Mouse (Mus musculus): ENCODE results near the gene Itgb4.
"Not testable (repeated sequence)": the region's sequence is repeated elsewhere in the genome, so short reads cannot be mapped to it uniquely, and the experiment has no call there.

Itgb4 gene

DNA sequence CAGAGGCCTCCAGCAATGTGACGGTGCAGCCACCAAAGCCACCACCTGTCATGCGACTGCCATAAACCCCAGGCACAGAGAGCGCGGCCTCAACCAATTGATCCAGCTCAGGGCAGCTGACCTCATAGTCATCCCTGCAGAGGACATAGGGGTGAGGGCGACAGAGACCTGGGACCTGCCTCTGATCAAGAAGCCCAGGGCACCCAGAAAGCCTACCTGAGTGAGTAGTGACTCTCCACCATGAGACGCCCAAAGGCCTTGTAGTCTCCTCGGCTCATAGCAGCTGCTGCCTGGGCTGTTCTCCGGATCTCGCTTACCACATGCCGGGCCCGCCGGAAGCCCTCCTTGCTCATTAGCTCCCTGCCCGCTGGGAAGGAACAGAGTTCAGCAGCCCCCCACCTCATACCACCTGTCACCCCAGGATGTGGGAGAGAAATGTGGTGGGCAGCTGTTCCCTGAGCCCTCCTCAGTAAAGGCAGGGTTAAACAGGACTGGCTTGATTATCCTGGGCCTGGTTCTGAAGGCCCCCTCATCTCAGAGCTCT lies 34.4 kb downstream of the Itgb4 start:
- no peak for DNase-seq (ENCODE audit: low spot score in 2 of 2)

DNA sequence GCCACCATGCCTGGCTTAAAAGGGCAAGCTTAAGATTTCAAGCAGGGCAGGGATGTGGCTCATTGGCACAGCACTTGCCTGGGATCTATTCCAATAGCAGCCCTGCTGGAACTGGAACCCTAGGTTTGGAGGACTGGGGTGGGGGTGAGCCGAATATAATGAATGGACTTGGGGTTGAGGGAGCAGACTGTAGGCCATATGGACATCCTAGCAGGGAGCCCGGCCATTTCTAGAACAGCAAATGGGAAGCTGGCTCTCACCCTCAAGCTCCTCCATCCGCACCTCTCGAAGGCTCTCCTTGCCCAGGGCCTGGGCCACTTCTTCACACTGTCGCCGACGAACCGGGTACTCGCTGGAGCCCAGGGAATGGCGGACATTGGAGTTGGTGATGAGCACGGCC lies 35.2 kb downstream of the Itgb4 start:
- no peak for DNase-seq (ENCODE audit: low spot score in 2 of 2)

- DNase-seq (ENCODE audit: low spot score in 2 of 2) = no peak
Observed at GRCm38 (mm10) chr11:116010146-116010545, 35.6 kb downstream of the Itgb4 start.

DNA sequence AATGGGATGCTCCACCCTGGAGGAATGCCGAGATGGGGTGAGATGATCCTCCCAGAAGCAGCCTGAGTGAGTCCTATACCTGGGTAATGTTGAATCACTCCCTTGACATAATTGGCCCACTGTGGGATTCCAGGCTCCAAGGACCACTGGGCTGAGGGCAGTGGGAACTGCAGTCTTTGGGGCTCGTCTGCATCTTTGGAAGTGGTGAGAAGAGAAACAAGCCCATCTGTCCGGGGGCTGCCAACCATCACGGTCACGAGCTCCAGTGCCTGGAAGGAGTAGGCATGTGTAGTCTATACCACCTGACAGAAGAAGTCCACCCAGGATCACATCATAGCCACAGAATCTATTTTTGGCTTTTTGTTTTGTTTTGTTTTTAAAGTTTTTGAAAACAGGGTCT lies 36.4 kb downstream of the Itgb4 start:
- no peak for DNase-seq (ENCODE audit: low spot score in 2 of 2)

DNA sequence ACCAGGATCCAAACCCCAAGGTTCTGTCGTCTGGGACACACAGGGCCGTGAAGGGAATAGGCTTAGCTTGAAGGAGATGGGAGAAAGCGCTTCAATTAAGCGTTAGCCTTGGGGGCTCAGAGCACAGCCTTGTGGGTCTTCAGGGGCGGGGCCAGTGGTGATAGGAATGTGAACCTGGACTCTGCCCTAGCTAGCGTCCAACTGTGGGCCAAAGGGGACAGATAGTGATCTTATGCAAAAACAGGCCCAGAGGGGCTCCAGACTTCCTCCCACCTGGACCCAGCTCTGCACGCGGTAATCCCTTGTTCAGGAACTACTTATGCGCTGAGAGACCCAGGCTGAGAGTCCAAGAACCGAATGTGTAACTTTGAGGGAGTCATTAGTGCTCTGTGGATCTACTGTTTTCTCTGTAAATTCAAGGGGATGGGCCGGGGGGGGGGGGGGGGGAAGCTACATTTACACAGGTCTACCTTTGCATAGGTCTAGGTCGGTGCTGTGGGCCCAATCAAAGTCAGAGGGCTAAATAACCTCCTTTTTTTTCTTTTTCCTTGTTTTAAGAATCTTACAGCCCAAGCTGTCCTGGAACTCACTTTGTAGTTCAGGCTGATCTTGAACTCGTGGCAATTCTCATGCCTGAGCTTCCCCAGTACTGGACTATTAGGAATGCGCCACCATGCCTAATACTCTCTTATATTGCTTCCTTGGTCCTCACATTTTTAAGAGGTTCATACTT lies 37.2 kb downstream of the Itgb4 start:
- DNase-seq (ENCODE audit: low spot score in 2 of 2) = no peak

DNA sequence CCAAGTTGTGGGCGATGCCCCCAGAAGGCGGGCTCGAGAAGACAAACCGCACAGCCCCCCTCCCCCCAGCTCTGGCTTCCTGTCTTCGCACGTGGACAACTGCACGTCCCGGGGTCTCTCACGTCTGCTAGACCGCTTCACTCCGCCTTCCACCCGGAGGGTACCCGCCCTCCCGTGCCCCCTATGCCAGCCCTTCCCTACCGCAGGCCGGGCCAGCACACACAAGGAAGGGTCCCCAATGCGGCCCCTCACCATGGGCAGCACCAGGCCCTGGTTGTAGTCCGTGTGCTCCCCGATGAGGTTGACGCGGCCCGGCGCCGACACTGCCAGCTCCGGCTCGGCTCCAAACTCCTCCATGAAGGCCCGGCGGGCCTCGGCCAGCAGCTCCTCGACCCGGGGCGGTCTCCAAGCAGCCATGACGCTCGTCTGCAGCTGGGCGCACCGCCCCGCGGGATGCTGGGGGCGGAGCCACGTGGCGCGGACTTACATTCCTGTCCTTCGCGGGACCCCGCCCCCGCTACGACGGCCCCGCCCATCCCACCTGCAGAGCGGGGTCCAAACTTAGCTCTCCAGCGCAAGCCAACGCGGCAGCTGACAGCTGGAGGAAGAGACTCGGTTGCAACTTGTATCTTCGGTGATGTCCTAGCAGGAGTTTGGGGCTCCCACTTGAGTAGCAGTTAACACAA lies 37.9 kb downstream of the Itgb4 start, which contains the start of gene Galk1:
Galk1 (minus strand) TSS at position 458 of the 686 bp plus-strand sequence.
- DNase-seq (ENCODE audit: low spot score in 2 of 2) = peak; percentile 84

DNA sequence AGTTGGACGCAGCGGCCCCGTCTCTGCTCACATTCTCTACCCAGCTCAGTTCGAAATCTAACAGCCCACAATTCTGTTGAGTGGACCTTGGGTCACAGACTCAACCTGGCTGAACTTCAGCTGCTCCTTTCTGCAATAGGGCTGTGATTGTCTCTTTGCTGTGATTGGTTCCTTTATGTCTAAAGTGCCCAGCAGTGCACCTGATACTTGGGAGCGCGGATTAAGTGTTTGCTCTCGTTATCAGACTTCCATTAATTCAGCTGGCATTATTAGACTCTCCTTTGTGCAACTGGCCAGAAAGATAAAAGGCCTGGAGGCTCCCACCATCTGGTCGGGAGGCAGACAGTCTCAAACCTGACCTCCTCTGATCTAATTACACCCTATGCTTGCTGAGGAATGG lies 40.3 kb downstream of the Itgb4 start:
- DNase-seq (ENCODE audit: low spot score in 2 of 2) = no peak

- DNase-seq (ENCODE audit: low spot score in 2 of 2) = no peak
Observed at GRCm38 (mm10) chr11:116018106-116018505, 43.6 kb downstream of the Itgb4 start.

DNA sequence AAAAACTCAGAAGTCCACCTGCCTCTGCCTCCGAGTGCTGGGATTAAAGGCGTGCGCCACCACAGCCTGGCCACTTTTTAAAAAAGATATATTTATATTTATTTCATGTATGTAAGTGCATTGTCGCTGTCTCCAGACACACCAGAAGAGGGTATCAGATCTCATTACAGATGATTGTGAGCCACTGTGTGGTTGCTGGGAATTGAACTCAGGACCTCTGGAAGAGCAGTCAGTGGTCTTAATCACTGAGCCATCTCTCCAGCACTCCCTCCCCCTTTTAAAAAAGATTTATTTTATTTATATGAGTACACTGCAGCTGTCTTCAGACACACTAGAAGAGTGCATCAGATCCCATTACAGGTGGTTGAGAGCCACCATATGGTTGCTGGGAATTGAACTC lies 44.4 kb downstream of the Itgb4 start:
- not testable (repeated sequence) for DNase-seq (ENCODE audit: low spot score in 2 of 2)

DNA sequence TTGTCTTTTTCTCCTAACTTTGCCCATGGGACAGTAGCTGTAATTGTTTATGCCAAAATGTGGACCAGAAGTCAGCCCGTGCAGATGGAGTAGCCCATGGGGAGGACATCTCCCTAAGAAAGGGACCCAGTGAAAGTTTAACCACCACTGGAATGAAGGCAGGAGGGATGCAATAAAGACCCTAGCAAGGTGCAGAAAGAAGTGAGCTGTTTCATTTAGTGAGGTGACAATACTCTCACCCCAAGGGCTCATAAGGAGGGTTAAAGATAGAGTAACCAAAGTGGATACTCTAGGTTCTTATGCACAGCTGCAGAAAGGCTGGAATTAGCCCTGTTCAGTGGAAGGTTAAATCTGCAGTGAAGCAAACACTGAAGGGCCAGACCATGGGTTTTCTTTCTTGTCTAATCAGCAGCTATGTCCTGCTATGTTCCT lies 44.9 kb downstream of the Itgb4 start:
- DNase-seq (ENCODE audit: low spot score in 2 of 2) = no peak

- DNase-seq (ENCODE audit: low spot score in 2 of 2) = no peak
Observed at GRCm38 (mm10) chr11:116019976-116020411, 45.5 kb downstream of the Itgb4 start.

GRCm38 (mm10) chr11:116020519-116020922 lies 46.0 kb downstream of the Itgb4 start:
- no peak for DNase-seq (ENCODE audit: low spot score in 2 of 2)

- DNase-seq (ENCODE audit: low spot score in 2 of 2) = no peak
Observed at GRCm38 (mm10) chr11:116021328-116022220, 47.1 kb downstream of the Itgb4 start.

DNA sequence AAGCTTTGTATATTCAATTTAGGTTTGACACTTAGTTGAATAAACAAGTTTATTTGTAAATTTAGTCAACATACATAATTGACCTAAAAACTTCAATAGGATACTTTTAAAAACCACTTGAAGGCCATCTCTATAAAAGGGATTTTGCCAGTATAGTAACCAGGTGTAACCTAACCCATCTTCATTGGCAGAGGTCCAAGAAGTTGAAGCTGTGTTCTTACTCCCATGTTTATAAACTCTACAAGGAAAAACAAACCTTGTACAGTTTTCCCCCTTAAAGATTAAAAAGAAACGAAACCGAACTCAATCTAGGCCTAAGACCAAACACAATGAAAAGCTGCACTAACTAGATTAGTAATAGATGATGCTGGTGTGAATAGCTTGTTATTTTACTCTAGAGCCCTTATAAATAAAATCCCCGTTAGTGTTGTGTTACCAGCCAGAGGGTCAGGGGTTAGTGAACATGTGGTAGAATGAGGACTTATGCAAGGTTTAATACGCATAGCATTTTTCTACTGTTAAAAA lies 47.8 kb downstream of the Itgb4 start:
- DNase-seq (ENCODE audit: low spot score in 2 of 2) = no peak

DNA sequence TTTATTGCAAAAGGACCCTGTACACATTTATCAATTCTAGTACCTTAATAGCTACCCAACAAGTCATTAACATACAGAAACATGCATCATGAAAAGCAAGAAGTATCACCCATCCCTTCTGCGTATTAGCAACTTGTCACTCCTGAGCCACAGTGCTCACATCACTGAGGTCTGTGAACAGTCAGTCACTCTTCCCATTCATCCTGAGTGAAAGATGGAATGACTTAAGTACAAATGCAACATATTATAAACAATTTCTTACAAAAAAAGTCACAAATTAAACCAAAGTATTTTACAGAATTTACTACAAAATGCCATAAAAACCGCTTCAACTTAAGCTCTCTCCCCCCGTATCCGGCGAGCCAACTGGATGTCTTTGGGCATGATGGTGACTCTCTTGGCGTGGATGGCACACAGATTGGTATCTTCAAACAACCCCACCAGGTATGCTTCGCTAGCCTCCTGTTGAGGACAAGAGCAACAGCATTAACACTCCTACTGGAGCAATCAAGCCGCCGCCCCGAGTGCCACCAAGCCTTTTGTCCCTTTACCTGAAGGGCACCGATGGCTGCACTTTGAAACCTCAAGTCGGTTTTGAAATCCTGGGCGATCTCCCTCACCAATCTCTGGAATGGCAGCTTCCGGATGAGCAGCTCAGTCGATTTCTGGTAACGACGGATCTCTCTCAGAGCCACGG lies 48.7 kb downstream of the Itgb4 start:
- not testable (repeated sequence) for DNase-seq (ENCODE audit: low spot score in 2 of 2)

GRCm38 (mm10) chr11:116023771-116024355 lies 49.4 kb downstream of the Itgb4 start:
- DNase-seq (ENCODE audit: low spot score in 2 of 2) = peak; percentile 84

DNA sequence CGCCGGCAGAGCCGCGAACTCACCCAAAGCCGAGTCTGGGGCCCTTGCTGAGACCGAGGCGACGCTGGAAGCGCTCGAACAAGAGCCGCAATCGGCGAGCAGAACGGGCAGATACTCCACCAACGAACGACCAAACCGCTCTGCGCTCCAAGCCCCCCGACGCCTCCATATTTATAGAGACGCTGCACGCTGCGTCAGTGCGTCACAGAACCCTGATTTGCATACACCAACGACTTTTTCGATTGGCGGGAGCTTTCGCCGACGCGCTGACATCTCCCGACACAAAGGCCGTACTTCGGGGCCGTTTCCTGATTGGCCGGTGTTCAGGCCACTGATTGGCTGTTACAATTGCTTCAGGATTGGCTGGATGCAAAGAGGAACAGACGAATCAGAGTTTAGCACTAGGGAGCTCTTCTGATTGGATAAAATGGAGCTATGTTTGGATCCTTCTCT lies 49.9 kb downstream of the Itgb4 start:
- peak in 1 of 2 experiments; percentile 94 for DNase-seq (ENCODE audit: low spot score in 2 of 2)

- no peak for DNase-seq (ENCODE audit: low spot score in 2 of 2)
Observed at GRCm38 (mm10) chr11:116025056-116025845, 50.7 kb downstream of the Itgb4 start.

DNA sequence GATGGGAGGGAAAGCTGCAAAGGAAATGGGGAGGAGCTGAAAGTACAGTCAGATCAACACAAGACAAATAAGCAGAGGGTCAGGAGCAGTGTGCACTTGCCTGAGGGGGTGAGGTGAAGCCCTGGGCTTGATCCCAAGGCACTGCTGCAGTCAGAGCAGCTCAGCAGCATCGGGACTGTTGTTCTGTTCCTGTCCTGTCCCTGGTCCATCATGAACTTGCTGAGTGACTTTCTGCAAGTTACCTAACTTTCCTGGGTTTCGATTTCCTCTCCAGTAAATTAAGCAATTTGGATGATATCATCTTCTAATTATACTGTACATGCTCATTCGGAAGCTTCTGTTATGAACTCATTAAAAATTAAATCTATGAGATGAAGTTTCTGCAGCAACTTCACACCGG lies 53.2 kb downstream of the Itgb4 start, which contains the start of gene H3f3b:
H3f3b (minus strand) TSS at position 207 of the 400 bp plus-strand sequence.
- no peak for DNase-seq (ENCODE audit: low spot score in 2 of 2)
